Mouse (Mus musculus): ENCODE results near the gene Aff1. TPM values are rescaled to one million over a fixed set of nuclear protein-coding genes. Genes with fewer than 3 reads are reported as not detected.

Gene Aff1
- total and polyA plus RNA-seq, 2 experiments from 2014 or later = 2.6 to 4.0 TPM

- Histone ChIP-seq H3K4me3 (ENCODE audit: low read length) (no peak overlapping the region), H3K9ac (replicated peaks; ENCODE audit: low read length) (no peak overlapping the region), H3K9me3 (ENCODE audit: low read length) (no peaks in the 10 kb centered on the region), H3K36me3 (ENCODE audit: insufficient read depth, low read length) (no peaks in the 10 kb centered on the region), H3K27me3 (ENCODE audit: insufficient read depth, low read length) (no peaks in the 10 kb centered on the region), H3K4me2 (ENCODE audit: low read depth, low read length) (no peak overlapping the region), H3K27ac (no peak overlapping the region), H3K4me1 (ENCODE audit: insufficient read depth, low read length) (no peaks in the 10 kb centered on the region)
- ATAC-seq = no peak
- DNase-seq (ENCODE audit: low spot score) = no peak
- 83% methylated on average over 6 of the region's 6 CpGs for WGBS
- TF ChIP-seq CTCF (IDR thresholded peaks at IDR 0.05; ENCODE audit: low read depth) = no peak
Observed at GRCm38 (mm10) chr5:103676289-103676881, 15.8 kb upstream of the Aff1 start.

GRCm38 (mm10) chr5:103677894-103678293, 14.3 kb upstream of the Aff1 start:
- no peak for TF ChIP-seq CTCF (IDR thresholded peaks at IDR 0.05; ENCODE audit: low read depth)
- ATAC-seq (no peak), DNase-seq (ENCODE audit: low spot score) (no peak)
- Histone ChIP-seq H3K4me1 (ENCODE audit: insufficient read depth, low read length) (no peaks in the 10 kb centered on the region), H3K9ac (replicated peaks; ENCODE audit: low read length) (no peak overlapping the region), H3K4me2 (ENCODE audit: low read depth, low read length) (no peak overlapping the region), H3K9me3 (ENCODE audit: low read length) (no peaks in the 10 kb centered on the region), H3K4me3 (ENCODE audit: low read length) (no peak overlapping the region), H3K27ac (no peak overlapping the region), H3K27me3 (ENCODE audit: insufficient read depth, low read length) (no peaks in the 10 kb centered on the region), H3K36me3 (ENCODE audit: insufficient read depth, low read length) (no peaks in the 10 kb centered on the region)
- WGBS = 87% methylated on average over 6 of the region's 6 CpGs

DNA sequence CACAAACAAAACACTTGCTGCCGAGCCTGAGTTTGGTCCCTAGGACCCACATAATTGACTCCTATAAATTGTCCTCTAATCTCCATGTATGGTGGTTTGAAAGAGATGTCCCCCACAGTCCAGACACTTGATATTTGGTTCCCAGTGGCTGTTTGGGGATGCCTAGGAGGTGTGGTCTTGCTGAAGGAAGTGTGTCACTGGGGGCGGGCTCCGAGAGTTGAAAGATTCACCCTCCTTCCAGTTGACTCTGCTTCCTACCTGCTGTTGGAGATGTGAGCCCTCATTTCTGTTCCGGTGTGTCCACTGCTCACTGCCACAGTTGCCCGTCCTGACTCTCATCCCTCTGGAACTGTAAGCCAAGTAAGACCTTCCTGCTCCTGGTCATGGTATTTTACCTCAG, 13.2 kb upstream of the Aff1 start:
- no peak for TF ChIP-seq CTCF (IDR thresholded peaks at IDR 0.05; ENCODE audit: low read depth)
- Histone ChIP-seq H3K9me3 (ENCODE audit: low read length) (no peaks in the 10 kb centered on the region), H3K4me3 (ENCODE audit: low read length) (no peak overlapping the region), H3K27me3 (ENCODE audit: insufficient read depth, low read length) (no peaks in the 10 kb centered on the region), H3K4me2 (ENCODE audit: low read depth, low read length) (no peak overlapping the region), H3K36me3 (ENCODE audit: insufficient read depth, low read length) (no peaks in the 10 kb centered on the region), H3K9ac (replicated peaks; ENCODE audit: low read length) (no peak overlapping the region), H3K27ac (no peak overlapping the region), H3K4me1 (ENCODE audit: insufficient read depth, low read length) (no peaks in the 10 kb centered on the region)
- DNase-seq (ENCODE audit: low spot score) (no peak), ATAC-seq (no peak)
- 91% methylated on average over 5 of the region's 5 CpGs for WGBS

DNA sequence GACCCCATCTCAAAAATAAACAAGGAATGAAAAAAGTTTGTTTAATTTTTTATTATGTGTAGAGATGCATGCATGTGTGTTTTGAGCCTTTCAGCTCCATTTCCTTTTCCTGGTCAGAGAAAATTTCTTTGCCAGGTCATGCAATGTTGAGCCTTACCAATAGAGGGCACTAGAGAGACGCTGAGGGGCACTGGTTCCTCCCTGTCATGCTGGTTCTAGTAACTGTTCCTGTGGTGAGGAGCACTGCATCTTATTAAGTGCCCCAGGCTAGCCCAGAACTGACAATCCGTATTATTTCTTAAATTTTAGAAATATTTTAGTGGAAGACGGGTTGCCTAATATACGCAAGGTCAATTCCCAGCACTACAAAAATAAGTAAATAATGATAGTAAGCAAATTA, 11.8 kb upstream of the Aff1 start:
- no peak overlapping the region for H3K27ac ChIP-seq
- H3K4me2 ChIP-seq (ENCODE audit: low read depth, low read length) = no peak overlapping the region
- H3K9ac ChIP-seq (replicated peaks; ENCODE audit: low read length) = no peak overlapping the region
- H3K9me3 ChIP-seq (ENCODE audit: low read length) = no peaks in the 10 kb centered on the region
- no peaks in the 10 kb centered on the region for H3K27me3 ChIP-seq (ENCODE audit: insufficient read depth, low read length)
- TF ChIP-seq CTCF (IDR thresholded peaks at IDR 0.05; ENCODE audit: low read depth) = peak; percentile 79
- DNase-seq (ENCODE audit: low spot score) (peak; percentile 68), ATAC-seq (no peak)
- no peaks in the 10 kb centered on the region for H3K36me3 ChIP-seq (ENCODE audit: insufficient read depth, low read length)
- H3K4me1 ChIP-seq (ENCODE audit: insufficient read depth, low read length) = no peaks in the 10 kb centered on the region
- 43% methylated on average over 4 of the region's 4 CpGs for WGBS
- no peak overlapping the region for H3K4me3 ChIP-seq (ENCODE audit: low read length)

DNA sequence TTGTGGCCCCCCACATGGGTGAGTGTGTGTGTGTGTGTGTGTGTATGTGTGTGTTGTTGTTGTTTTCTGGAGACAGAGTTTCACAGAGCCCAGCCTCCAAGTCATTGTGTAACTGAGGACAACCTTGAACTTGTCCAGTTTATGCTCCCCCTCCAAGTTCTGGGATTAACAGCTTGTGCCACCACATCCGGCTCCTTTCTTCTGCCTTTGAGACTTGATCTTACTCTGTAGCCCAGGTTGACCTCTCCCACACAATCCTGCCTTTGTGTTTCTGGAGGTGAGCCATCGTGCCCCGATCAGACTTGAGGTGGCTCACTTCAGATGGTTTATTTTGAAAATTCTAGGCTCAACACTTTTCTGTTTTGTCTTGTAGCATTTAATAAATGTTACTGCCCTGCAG, 10.3 kb upstream of the Aff1 start:
- 69% methylated on average over 3 of the region's 3 CpGs for WGBS
- Histone ChIP-seq H3K27ac (no peak overlapping the region), H3K9ac (replicated peaks; ENCODE audit: low read length) (no peak overlapping the region), H3K4me2 (ENCODE audit: low read depth, low read length) (no peak overlapping the region), H3K4me3 (ENCODE audit: low read length) (no peak overlapping the region), H3K36me3 (ENCODE audit: insufficient read depth, low read length) (no peaks in the 10 kb centered on the region), H3K4me1 (ENCODE audit: insufficient read depth, low read length) (no peaks in the 10 kb centered on the region), H3K27me3 (ENCODE audit: insufficient read depth, low read length) (no peaks in the 10 kb centered on the region), H3K9me3 (ENCODE audit: low read length) (no peaks in the 10 kb centered on the region)
- no peak for TF ChIP-seq CTCF (IDR thresholded peaks at IDR 0.05; ENCODE audit: low read depth)
- ATAC-seq = no peak
- no peak for DNase-seq (ENCODE audit: low spot score)

- H3K9me3 ChIP-seq (ENCODE audit: low read length) = no peaks in the 10 kb centered on the region
- ATAC-seq (no peak), DNase-seq (ENCODE audit: low spot score) (no peak)
- no peaks in the 10 kb centered on the region for H3K36me3 ChIP-seq (ENCODE audit: insufficient read depth, low read length)
- TF ChIP-seq CTCF (IDR thresholded peaks at IDR 0.05; ENCODE audit: low read depth) = no peak
- peaks cover 4% of the 10 kb centered on the region; the same call in 1 of the 2 replicates for H3K27me3 ChIP-seq (ENCODE audit: insufficient read depth, low read length)
- no peak overlapping the region for H3K27ac ChIP-seq
- no peaks in the 10 kb centered on the region; the same call in 1 of the 2 replicates for H3K4me1 ChIP-seq (ENCODE audit: insufficient read depth, low read length)
- H3K4me2 ChIP-seq (ENCODE audit: low read depth, low read length) = no peak overlapping the region
- no peak overlapping the region for H3K9ac ChIP-seq (replicated peaks; ENCODE audit: low read length)
- no peak overlapping the region for H3K4me3 ChIP-seq (ENCODE audit: low read length)
- WGBS = 72% methylated on average over 5 of the region's 5 CpGs
Observed at GRCm38 (mm10) chr5:103689645-103690044, 2.5 kb upstream of the Aff1 start.

DNA sequence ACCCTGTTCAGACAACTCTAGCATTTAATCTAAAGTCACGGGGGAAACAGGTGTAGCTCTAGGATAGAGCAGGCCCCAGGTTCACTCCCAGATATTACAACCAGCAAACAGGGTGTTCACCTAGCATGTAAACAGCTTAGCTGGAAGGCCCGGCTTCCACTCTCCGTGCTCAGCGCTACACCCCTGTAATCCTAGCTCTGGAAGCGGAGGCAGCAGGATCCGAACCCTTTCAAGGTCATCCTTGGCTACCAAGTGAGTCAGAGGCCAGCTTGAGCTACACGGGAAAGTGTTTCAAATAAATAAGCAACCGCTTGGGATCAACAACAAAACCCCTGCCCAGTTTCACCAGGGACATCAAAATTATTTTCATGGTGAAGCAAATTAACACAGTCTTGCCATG, 2.0 kb upstream of the Aff1 start:
- no peaks in the 10 kb centered on the region for H3K36me3 ChIP-seq (ENCODE audit: insufficient read depth, low read length)

More for the DNA sequence above, 2.0 kb upstream of the Aff1 start:
- H3K9ac ChIP-seq (replicated peaks; ENCODE audit: low read length) = no peak overlapping the region
- TF ChIP-seq CTCF (IDR thresholded peaks at IDR 0.05; ENCODE audit: low read depth) = no peak
- DNase-seq (ENCODE audit: low spot score) (no peak), ATAC-seq (no peak)
- H3K9me3 ChIP-seq (ENCODE audit: low read length) = no peaks in the 10 kb centered on the region
- no peaks in the 10 kb centered on the region; the same call in 1 of the 2 replicates for H3K4me1 ChIP-seq (ENCODE audit: insufficient read depth, low read length)
- whole genome bisulfite sequencing = 90% methylated on average over 8 of the region's 8 CpGs
- no peak overlapping the region for H3K27ac ChIP-seq
- no peak overlapping the region for H3K4me3 ChIP-seq (ENCODE audit: low read length)
- no peak overlapping the region for H3K4me2 ChIP-seq (ENCODE audit: low read depth, low read length)
- H3K27me3 ChIP-seq (ENCODE audit: insufficient read depth, low read length) = peaks cover 4% of the 10 kb centered on the region; the same call in 1 of the 2 replicates
